Mouse (Mus musculus): ENCODE data around the gene Ndufa4l2. TPM values are rescaled to one million over a fixed set of nuclear protein-coding genes. Genes with fewer than 3 reads are reported as not detected.

The Ndufa4l2 gene
- total and polyA plus RNA-seq, 2 experiments from 2014 or later = 17.4 to 21.9 TPM

DNA sequence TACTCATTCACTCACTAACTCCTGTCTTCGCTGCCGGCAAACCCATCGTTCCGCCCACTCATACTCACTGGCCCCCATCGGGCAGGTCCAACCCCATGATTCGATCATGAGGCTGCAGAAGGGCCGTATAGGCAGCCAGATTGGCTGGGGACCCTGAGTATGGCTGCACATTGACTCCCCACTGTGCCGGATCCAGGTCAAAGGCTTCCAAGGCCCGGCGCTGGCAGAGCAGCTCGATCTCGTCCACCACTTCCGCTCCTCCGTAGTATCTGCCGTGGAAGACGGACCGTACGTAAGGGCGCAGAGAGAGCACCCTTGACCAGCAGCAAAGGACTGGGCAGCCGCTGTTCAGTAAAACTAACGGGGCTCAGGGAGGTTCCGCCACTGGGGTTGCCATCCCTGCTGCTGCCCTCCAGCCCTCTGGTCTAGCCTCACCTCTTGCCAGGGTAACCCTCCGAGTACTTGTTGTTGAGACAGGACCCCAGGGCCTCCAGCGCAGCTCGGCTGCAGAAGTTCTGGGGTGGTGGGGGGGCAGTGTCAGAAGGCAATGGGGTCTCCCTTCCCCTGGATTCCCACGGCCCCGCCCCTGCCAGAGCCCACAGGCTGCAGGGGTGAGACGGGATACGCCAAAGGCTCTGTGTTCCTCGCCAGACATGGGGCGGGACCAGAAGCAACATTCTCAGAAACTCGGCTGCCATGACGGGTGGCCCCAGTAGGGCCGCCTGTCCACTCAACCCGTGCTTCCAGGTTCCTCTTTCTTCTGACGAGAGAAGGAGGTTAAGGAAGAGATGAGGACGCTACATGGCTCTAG, 5.3 kb downstream of the Ndufa4l2 start:
- WGBS = 93% methylated on average over 37 of the region's 37 CpGs
- H3K9ac ChIP-seq (replicated peaks; ENCODE audit: low read length) = no peak overlapping the region
- H3K4me3 ChIP-seq (ENCODE audit: low read length) = no peak overlapping the region
- no peaks in the 10 kb centered on the region for H3K9me3 ChIP-seq (ENCODE audit: low read length)
- H3K27me3 ChIP-seq (ENCODE audit: insufficient read depth, low read length) = 0 out of 2 replicates have a peak, but pooled peaks cover 2% of the 10 kb centered on the region
- DNase-seq (ENCODE audit: low spot score) (no peak), ATAC-seq (no peak)
- no peak overlapping the region for H3K27ac ChIP-seq
- peaks cover 5% of the 10 kb centered on the region for H3K36me3 ChIP-seq (ENCODE audit: insufficient read depth, low read length)
- TF ChIP-seq CTCF (IDR thresholded peaks at IDR 0.05; ENCODE audit: low read depth) = no peak
- peaks cover 27% of the 10 kb centered on the region for H3K4me1 ChIP-seq (ENCODE audit: insufficient read depth, low read length)
- no peak overlapping the region for H3K4me2 ChIP-seq (ENCODE audit: low read depth, low read length)

DNA sequence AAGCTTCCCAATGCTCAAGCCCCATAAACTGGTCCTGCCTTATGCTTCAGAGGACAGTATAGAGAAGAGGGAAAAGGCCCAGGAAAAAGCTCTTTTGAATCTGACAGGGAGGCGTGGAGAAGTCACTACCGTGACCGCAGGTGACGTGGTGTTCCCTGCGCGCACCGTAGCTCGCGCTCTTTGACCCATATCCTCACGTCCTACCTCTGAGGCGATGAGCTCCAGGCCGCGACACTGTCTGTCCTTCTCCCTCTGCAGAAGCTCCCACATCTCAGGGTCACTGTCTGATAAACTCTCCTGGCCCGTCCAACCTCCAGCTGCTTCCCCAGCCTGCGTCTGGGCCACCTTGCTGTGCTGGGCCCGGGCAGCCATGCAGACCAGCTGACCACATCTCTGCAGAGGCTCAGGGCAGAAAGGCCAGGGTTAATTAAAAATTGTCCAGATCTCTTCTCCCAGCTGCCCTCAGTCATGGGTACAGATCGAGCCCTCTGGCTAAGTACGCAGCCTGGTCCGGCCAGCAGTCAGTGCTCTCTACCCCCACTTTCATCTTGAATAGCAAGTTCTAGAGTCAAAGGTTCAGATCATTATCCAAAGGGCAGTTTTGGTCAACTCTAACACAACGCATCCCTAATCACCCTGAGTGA, 6.1 kb downstream of the Ndufa4l2 start:
- TF ChIP-seq CTCF (IDR thresholded peaks at IDR 0.05; ENCODE audit: low read depth) = no peak
- Histone ChIP-seq H3K4me1 (ENCODE audit: insufficient read depth, low read length) (peaks cover 23% of the 10 kb centered on the region), H3K27me3 (ENCODE audit: insufficient read depth, low read length) (0 out of 2 replicates have a peak, but pooled peaks cover 4% of the 10 kb centered on the region), H3K4me2 (ENCODE audit: low read depth, low read length) (peak overlapping the region; percentile 85), H3K36me3 (ENCODE audit: insufficient read depth, low read length) (peaks cover 5% of the 10 kb centered on the region), H3K4me3 (ENCODE audit: low read length) (no peak overlapping the region), H3K27ac (no peak overlapping the region), H3K9me3 (ENCODE audit: low read length) (no peaks in the 10 kb centered on the region), H3K9ac (replicated peaks; ENCODE audit: low read length) (no peak overlapping the region)
- WGBS = 85% methylated on average over 20 of the region's 20 CpGs
- DNase-seq (ENCODE audit: low spot score) (no peak), ATAC-seq (no peak)

DNA sequence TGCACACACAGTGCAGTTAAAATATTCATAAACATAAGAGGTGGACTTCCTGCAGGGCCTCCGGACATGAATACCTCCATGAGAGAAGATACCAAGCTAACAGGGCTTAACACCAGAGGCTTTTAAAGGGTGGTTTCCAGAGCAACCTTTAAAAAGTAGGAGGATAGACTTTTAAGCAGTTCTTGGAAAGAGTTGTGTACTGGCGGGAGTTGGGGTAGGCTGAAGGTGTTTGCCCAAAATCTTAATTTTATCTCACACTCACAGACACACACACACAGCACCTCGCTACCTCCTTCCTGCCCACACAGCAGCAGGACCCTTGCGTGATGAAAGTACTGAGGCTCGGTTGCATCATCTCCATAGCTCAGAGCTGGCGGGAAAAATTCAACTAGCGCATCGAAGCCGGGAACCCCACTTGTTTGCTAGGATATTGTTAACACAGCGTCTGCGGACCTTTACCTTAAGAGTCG, 6.9 kb downstream of the Ndufa4l2 start:
- peaks cover 23% of the 10 kb centered on the region for H3K4me1 ChIP-seq (ENCODE audit: insufficient read depth, low read length)
- peaks cover 5% of the 10 kb centered on the region for H3K36me3 ChIP-seq (ENCODE audit: insufficient read depth, low read length)
- 11% methylated on average over 12 of the region's 12 CpGs for WGBS
- H3K9me3 ChIP-seq (ENCODE audit: low read length) = no peaks in the 10 kb centered on the region
- DNase-seq (ENCODE audit: low spot score) = no peak
- H3K9ac ChIP-seq (replicated peaks; ENCODE audit: low read length) = peak overlapping the region; percentile 52
- TF ChIP-seq CTCF (IDR thresholded peaks at IDR 0.05; ENCODE audit: low read depth) = no peak
- no peak for ATAC-seq
- no peak overlapping the region for H3K27ac ChIP-seq
- H3K4me3 ChIP-seq (ENCODE audit: low read length) = peak overlapping the region; percentile 57
- 0 out of 2 replicates have a peak, but pooled peaks cover 4% of the 10 kb centered on the region for H3K27me3 ChIP-seq (ENCODE audit: insufficient read depth, low read length)
- H3K4me2 ChIP-seq (ENCODE audit: low read depth, low read length) = peak overlapping the region; percentile 85

DNA sequence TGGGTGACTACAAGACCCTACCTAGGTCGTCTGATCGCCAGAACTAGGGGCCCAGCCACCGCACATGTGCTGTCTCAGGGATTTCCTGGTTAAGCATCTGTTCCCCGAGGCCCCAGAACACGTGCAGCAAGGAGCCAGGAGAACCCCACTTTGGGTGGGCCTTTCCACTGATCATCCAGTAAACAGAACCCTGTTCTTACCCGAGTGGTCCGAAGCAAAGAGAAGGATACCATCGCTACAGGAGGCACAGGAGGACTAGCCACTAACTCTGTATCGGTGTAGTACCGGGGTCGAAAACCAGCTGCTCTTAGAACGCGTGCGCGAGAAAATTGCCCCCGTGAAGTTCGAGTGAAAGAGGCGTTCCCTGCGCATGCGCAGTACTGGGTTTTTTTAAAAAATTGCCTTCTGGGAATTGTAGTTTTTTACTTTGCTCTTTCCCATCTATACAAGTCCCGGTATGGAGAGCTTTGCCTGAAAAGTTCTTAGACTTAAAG, 7.4 kb downstream of the Ndufa4l2 start, which contains the start of gene Shmt2:
Gene Shmt2, minus strand, starts transcription at position 357 of the 494 bp plus-strand sequence.
- Histone ChIP-seq H3K4me3 (ENCODE audit: low read length) (peak within 1 kb of the TSS; percentile 57), H3K4me2 (ENCODE audit: low read depth, low read length) (peak within 1 kb of the TSS; percentile 85), H3K9me3 (ENCODE audit: low read length) (no peaks in the 10 kb centered on the region), H3K4me1 (ENCODE audit: insufficient read depth, low read length) (peaks cover 20% of the 10 kb centered on the region), H3K27ac (no peak within 1 kb of the TSS), H3K36me3 (ENCODE audit: insufficient read depth, low read length) (peaks cover 5% of the 10 kb centered on the region), H3K27me3 (ENCODE audit: insufficient read depth, low read length) (0 out of 2 replicates have a peak, but pooled peaks cover 4% of the 10 kb centered on the region), H3K9ac (replicated peaks; ENCODE audit: low read length) (peak within 1 kb of the TSS; percentile 52)
- ATAC-seq (peak; percentile 67), DNase-seq (ENCODE audit: low spot score) (peak; percentile 98)
- whole genome bisulfite sequencing = under 1% methylated on average over 21 of the region's 21 CpGs
- no peak for TF ChIP-seq CTCF (IDR thresholded peaks at IDR 0.05; ENCODE audit: low read depth)

DNA sequence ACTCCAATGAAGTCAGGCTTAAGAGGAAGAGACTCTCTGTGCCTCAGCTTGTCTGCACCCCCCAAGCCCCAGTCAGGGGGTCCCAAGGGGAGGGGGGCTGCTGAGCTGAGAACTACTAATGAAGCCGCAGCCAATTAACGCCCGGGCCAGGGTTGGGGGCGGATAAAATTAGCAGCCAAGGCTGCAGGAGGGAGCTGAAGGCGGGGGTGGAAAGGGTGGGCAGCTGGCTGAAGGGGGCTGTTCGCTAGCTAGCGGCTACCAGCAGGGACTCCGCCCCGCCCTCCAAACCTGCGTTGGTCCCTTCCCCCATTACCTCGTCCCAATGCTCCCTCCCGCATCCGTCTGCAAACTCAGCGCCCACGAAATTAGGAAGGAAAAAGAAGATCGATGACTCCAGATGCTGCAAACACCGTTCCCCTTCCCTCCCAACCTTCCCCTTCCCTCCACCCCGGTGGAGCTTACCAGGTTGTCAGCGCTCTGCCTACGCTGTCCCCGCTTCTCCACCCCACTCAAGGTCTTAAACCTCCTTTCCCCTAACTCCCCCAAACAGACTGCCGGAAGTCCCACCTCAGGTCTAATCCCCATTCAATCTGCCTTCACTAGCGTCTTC, 10.0 kb downstream of the Ndufa4l2 start:
- H3K4me2 ChIP-seq (ENCODE audit: low read depth, low read length) = peak overlapping the region; percentile 16; the same call in 1 of the 2 replicates
- H3K4me3 ChIP-seq (ENCODE audit: low read length) = no peak overlapping the region
- H3K27me3 ChIP-seq (ENCODE audit: insufficient read depth, low read length) = peaks cover 8% of the 10 kb centered on the region; the same call in 1 of the 2 replicates
- no peak for ATAC-seq
- H3K9me3 ChIP-seq (ENCODE audit: low read length) = no peaks in the 10 kb centered on the region
- no peak overlapping the region for H3K27ac ChIP-seq
- no peak for DNase-seq (ENCODE audit: low spot score)
- peaks cover 20% of the 10 kb centered on the region for H3K4me1 ChIP-seq (ENCODE audit: insufficient read depth, low read length)
- H3K9ac ChIP-seq (replicated peaks; ENCODE audit: low read length) = no peak overlapping the region
- no peaks in the 10 kb centered on the region for H3K36me3 ChIP-seq (ENCODE audit: insufficient read depth, low read length)
- TF ChIP-seq CTCF (IDR thresholded peaks at IDR 0.05; ENCODE audit: low read depth) = no peak
- WGBS = 4% methylated on average over 22 of the region's 23 CpGs

GRCm38 (mm10) chr10:127526048-127526447, 11.3 kb downstream of the Ndufa4l2 start:
- Histone ChIP-seq H3K9me3 (ENCODE audit: low read length) (no peaks in the 10 kb centered on the region), H3K36me3 (ENCODE audit: insufficient read depth, low read length) (no peaks in the 10 kb centered on the region), H3K4me2 (ENCODE audit: low read depth, low read length) (peak overlapping the region; percentile 44), H3K4me3 (ENCODE audit: low read length) (peak overlapping the region; percentile 19), H3K27me3 (ENCODE audit: insufficient read depth, low read length) (peaks cover 11% of the 10 kb centered on the region; the same call in 1 of the 2 replicates), H3K9ac (replicated peaks; ENCODE audit: low read length) (no peak overlapping the region), H3K4me1 (ENCODE audit: insufficient read depth, low read length) (peaks cover 19% of the 10 kb centered on the region), H3K27ac (0 out of 2 replicates have a peak overlapping the region, but pooled peaks have one; percentile 36)
- no peak for ATAC-seq
- peak; percentile 40 for DNase-seq (ENCODE audit: low spot score)
- 11% methylated on average over 26 of the region's 26 CpGs for WGBS
- TF ChIP-seq CTCF (IDR thresholded peaks at IDR 0.05; ENCODE audit: low read depth) = no peak

Data from hindbrain, postnatal 0 days (tissue).